Mouse (Mus musculus): Measurements from ENCODE around the gene Sfxn3.

Sfxn3 gene

GRCm38 (mm10) chr19:45048644-45049365 lies 1.5 kb downstream of the Sfxn3 start:
- peak; percentile 57 for DNase-seq

GRCm38 (mm10) chr19:45049523-45049922 lies 2.2 kb downstream of the Sfxn3 start:
- DNase-seq = peak; percentile 72

- DNase-seq = no peak
Measured at GRCm38 (mm10) chr19:45053451-45053850, 6.1 kb downstream of the Sfxn3 start.

- no peak for DNase-seq
Measured at GRCm38 (mm10) chr19:45054892-45055690, 7.8 kb downstream of the Sfxn3 start.

GRCm38 (mm10) chr19:45056364-45056763 lies 9.1 kb downstream of the Sfxn3 start:
- no peak for DNase-seq

- no peak for DNase-seq
Measured at GRCm38 (mm10) chr19:45056908-45057698, 9.8 kb downstream of the Sfxn3 start.

GRCm38 (mm10) chr19:45057724-45058112 lies 10.4 kb downstream of the Sfxn3 start:
- no peak for DNase-seq

GRCm38 (mm10) chr19:45058113-45058839 lies 11.0 kb downstream of the Sfxn3 start:
- DNase-seq = peak; percentile 95

GRCm38 (mm10) chr19:45058841-45059240 lies 11.5 kb downstream of the Sfxn3 start:
- DNase-seq = no peak

- peak; percentile 50 for DNase-seq
Measured at GRCm38 (mm10) chr19:45063565-45064292, 16.4 kb downstream of the Sfxn3 start.

GRCm38 (mm10) chr19:45065226-45065625 lies 17.9 kb downstream of the Sfxn3 start:
- no peak for DNase-seq

- DNase-seq = no peak
Measured at GRCm38 (mm10) chr19:45067170-45067569, 19.9 kb downstream of the Sfxn3 start.

- no peak for DNase-seq
Measured at GRCm38 (mm10) chr19:45067758-45068510, 20.6 kb downstream of the Sfxn3 start.

- DNase-seq = peak; percentile 79
Measured at GRCm38 (mm10) chr19:45073871-45074542, 26.7 kb downstream of the Sfxn3 start.

- DNase-seq = peak; percentile 95
Measured at GRCm38 (mm10) chr19:45074580-45075322, 27.4 kb downstream of the Sfxn3 start, which contains the start of gene Kazald1. TSS of gene Kazald1 (plus strand) at chr19:45075241.

- peak; percentile 67 for DNase-seq
Measured at GRCm38 (mm10) chr19:45075323-45076035, 28.2 kb downstream of the Sfxn3 start.

- DNase-seq = no peak
Measured at GRCm38 (mm10) chr19:45076036-45076575, 28.8 kb downstream of the Sfxn3 start.
